Mouse (Mus musculus) testis, adult 2 months (tissue): ENCODE measurements around the gene Ufsp1.

ENCODE experiments used
- CTCF ChIP-seq: fragments of 200-500 bp; IDR thresholded peaks from 2 replicates; pipeline ENCODE4 v1.5.1; 2012; ENCODE audit warnings: low read depth, mild to moderate bottlenecking, inconsistent platforms, low read length, moderate library complexity; ENCODE audit not compliant: control insufficient read depth, insufficient read depth, insufficient replicate concordance
- POLR2A ChIP-seq: fragments of 200-500 bp; IDR thresholded peaks from 2 replicates; pipeline ENCODE4 v1.6.1; 2012; ENCODE audit warnings: low read depth, mild to moderate bottlenecking, inconsistent platforms, low read length, moderate library complexity; ENCODE audit not compliant: control insufficient read depth

DNA sequence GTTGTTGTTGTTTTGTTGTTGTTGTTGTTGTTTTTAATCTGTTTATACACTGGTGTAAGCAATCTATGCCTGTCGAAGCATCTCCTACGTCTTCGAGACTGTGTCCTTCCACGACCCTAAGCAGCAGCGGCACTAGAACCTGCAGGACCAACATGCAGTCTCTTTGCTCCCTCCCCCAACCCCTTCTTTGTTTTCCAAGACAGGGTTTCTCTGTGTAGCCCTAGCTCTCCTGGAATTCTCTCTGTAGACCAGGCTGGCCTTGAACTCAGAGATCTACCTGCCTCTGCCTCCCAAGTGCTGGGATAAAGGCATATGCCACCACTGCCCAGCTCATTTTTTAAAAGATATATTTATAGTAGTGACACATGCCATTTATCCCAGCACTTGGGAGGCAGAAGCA is 49.0 kb downstream of the Ufsp1 start:
- TF ChIP-seq CTCF (no peak), POLR2A (no peak)
